Mouse (Mus musculus) heart, embryonic 16.5 days (tissue): ENCODE measurements around the gene Rbm4. TPM values are rescaled to one million over a fixed set of nuclear protein-coding genes. Genes with fewer than 3 reads are reported as not detected.

Experiments used
- ATAC-seq: fragments of 200-750 bp; cut with Nextera tagmentation; replicated peaks from 2 replicates; pipeline ENCODE4 v1.8.0; 2017; ENCODE audit warnings: moderate number of reproducible peaks; ENCODE audit not compliant: insufficient read depth, low FRiP score; ENCODE audit errors: extremely low read depth
- H3K27ac ChIP-seq: fragments of 300-500 bp; sonication (generic); 2 replicates; pipeline ENCODE4 v1.5.1; 2014; ENCODE audit warnings: mild to moderate bottlenecking, low read length, control low read depth, moderate library complexity
- H3K27me3 ChIP-seq: fragments of 300-500 bp; sonication (generic); 2 replicates; pipeline ENCODE4 v1.6.1; 2014; ENCODE audit warnings: low read length, mixed read lengths; ENCODE audit not compliant: control insufficient read depth, insufficient read depth
- H3K36me3 ChIP-seq: fragments of 300-500 bp; sonication (generic); 2 replicates; pipeline ENCODE4 v1.6.1; 2014; ENCODE audit not compliant: control insufficient read depth, insufficient read depth
- H3K4me1 ChIP-seq: fragments of 300-500 bp; sonication (generic); 2 replicates; pipeline ENCODE4 v1.6.1; 2014; ENCODE audit warnings: low read length, mixed read lengths; ENCODE audit not compliant: control insufficient read depth, insufficient read depth
- H3K4me2 ChIP-seq: fragments of 300-500 bp; sonication (generic); 2 replicates; pipeline ENCODE4 v1.6.1; 2014; ENCODE audit warnings: low read depth, mild to moderate bottlenecking, control low read depth, low read length
- H3K4me3 ChIP-seq: fragments of 300-500 bp; sonication (generic); 2 replicates; pipeline ENCODE4 v1.5.1; 2014; ENCODE audit warnings: mild to moderate bottlenecking, control low read depth, low read length
- H3K9ac ChIP-seq: fragments of 300-500 bp; sonication (generic); 2 replicates; pipeline ENCODE4 v1.6.1; 2014; ENCODE audit warnings: low read length, control low read depth
- H3K9me3 ChIP-seq: fragments of 300-500 bp; sonication (generic); replicated peaks from 2 replicates; pipeline ENCODE4 v1.6.1; 2016; ENCODE audit warnings: low read length; ENCODE audit not compliant: control insufficient read depth
- whole genome bisulfite sequencing: fragments of 180-500 bp; shearing (Covaris S2); extraction: QIAGEN DNeasy Blood & Tissue Kit; methylation state at CpG from one replicate; pipeline ENCODE4 v1.1.7; 2014; 5-methylcytosine and 5-hydroxymethylcytosine counted together
- polyA plus RNA-seq: library from polyadenylated mRNA; unstranded; fragments of >200 nt; fragmentation: Nextera tagmentation; extraction: Ambion mirVana; gene quantifications from 2 replicates; pipeline ENCODE4 v1.2.1, GENCODE M21; 2015

Rbm4 gene
- 57.1 and 58.7 TPM in 2 replicates for polyA plus RNA-seq

DNA sequence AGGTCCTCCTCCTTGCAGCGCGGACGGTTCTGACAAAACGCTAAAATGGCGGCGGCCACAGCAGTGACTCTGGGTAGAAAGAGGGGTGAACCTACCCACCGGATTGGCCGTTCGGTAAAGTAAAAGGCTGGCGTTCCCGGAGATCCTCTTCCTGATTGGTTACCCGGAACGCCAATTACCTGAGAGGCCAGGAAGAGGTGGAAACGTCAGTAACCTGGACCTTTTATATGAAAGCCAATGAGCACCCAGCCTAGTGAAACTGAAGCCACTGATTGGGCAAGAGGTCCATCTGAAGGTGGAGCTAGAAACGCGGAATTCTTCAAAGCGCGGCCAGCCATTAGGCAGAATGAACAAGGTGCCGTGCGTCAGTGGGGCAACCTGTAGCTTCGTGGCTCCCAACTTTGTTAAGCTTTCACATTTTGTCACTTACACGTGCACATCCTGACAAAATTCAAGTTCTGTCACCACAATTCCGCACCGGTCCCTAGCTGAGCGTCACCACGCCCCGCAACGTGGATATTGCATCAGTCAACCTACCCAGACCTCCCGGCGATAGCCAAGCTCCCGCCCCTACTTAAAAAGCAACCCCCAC lies at the start of gene Rbm4:
Rbm4 (minus strand) TSS at position 71 of the 592 bp plus-strand sequence.
- Histone ChIP-seq H3K4me2 (peak within 1 kb of the TSS; percentile 91), H3K27me3 (no peaks in the 10 kb centered on the region)

GRCm38 (mm10) chr19:4842611-4843010 lies 48.9 kb upstream of the Rbm4 start:
- Histone ChIP-seq H3K4me3 (no peak overlapping the region), H3K4me2 (no peak overlapping the region), H3K9me3 (no peaks in the 10 kb centered on the region), H3K9ac (no peak overlapping the region), H3K36me3 (no peaks in the 10 kb centered on the region), H3K27ac (no peak overlapping the region), H3K27me3 (peaks cover 12% of the 10 kb centered on the region; the same call in 1 of the 2 replicates), H3K4me1 (peaks cover 10% of the 10 kb centered on the region)
- ATAC-seq = no peak
- 46% methylated on average over 2 of the region's 2 CpGs for WGBS

More for the DNA sequence above, at the start of gene Rbm4:
- H3K4me3 ChIP-seq = peak within 1 kb of the TSS; percentile 90
- H3K9me3 ChIP-seq = no peaks in the 10 kb centered on the region
- H3K4me1 ChIP-seq = peaks cover 34% of the 10 kb centered on the region
- H3K27ac ChIP-seq = peak within 1 kb of the TSS; percentile 89
- H3K36me3 ChIP-seq = peaks cover 28% of the 10 kb centered on the region
- peak; percentile 97 for ATAC-seq
- peak within 1 kb of the TSS; percentile 84 for H3K9ac ChIP-seq
- WGBS = under 1% methylated on average over 31 of the region's 31 CpGs

GRCm38 (mm10) chr19:4840848-4841247 lies 47.1 kb upstream of the Rbm4 start:
- H3K27ac ChIP-seq = no peak overlapping the region
- peaks cover 12% of the 10 kb centered on the region; the same call in 1 of the 2 replicates for H3K27me3 ChIP-seq
- no peaks in the 10 kb centered on the region for H3K36me3 ChIP-seq
- no peak overlapping the region for H3K4me2 ChIP-seq
- no peak for ATAC-seq
- peaks cover 10% of the 10 kb centered on the region for H3K4me1 ChIP-seq
- WGBS = 71% methylated on average over 9 of the region's 9 CpGs
- no peaks in the 10 kb centered on the region for H3K9me3 ChIP-seq
- no peak overlapping the region for H3K4me3 ChIP-seq
- no peak overlapping the region for H3K9ac ChIP-seq

DNA sequence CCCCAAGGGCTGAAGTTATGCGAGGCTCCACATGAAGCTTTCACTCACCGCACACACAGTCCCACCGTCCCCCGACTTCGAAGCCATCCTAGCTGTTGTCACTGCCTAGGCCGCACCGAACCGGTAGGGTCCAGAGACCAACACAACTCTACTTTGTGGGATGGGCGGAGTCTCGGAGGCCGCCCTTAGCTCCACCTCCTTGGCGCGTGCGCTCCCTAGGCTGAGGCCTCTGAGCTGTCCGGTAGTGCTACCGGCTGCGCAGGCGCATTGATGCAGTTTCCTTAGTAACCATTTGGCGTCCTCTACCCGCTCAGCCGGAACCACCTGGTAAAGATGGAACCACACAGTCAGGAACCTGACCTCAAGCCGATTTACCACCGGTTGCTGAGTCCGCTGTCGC lies 45.4 kb upstream of the Rbm4 start, which contains the start of the genes Ccs and Ccdc87:
Ccs (minus strand) TSS at position 184 of the 400 bp plus-strand sequence.
Ccdc87 (plus strand) TSS at position 218 of the 400 bp plus-strand sequence.
- H3K27ac ChIP-seq = no peak within 1 kb of the TSS
- ATAC-seq = peak; percentile 99
- H3K9ac ChIP-seq = peak within 1 kb of the TSS; percentile 81

GRCm38 (mm10) chr19:4838526-4839140 lies 44.9 kb upstream of the Rbm4 start:
- H3K27ac ChIP-seq = no peak overlapping the region
- H3K9me3 ChIP-seq = no peaks in the 10 kb centered on the region
- H3K36me3 ChIP-seq = no peaks in the 10 kb centered on the region
- no peak for ATAC-seq
- peak overlapping the region; percentile 99 for H3K4me2 ChIP-seq
- peak overlapping the region; percentile 81 for H3K9ac ChIP-seq
- H3K4me1 ChIP-seq = peaks cover 10% of the 10 kb centered on the region
- H3K4me3 ChIP-seq = peak overlapping the region; percentile 81
- peaks cover 12% of the 10 kb centered on the region; the same call in 1 of the 2 replicates for H3K27me3 ChIP-seq
- 28% methylated on average over 10 of the region's 10 CpGs for WGBS

More for the DNA sequence above, 45.4 kb upstream of the Rbm4 start, which contains the start of the genes Ccs and Ccdc87:
- peak within 1 kb of the TSS; percentile 81 for H3K4me3 ChIP-seq
- peaks cover 12% of the 10 kb centered on the region; the same call in 1 of the 2 replicates for H3K27me3 ChIP-seq
- no peaks in the 10 kb centered on the region for H3K36me3 ChIP-seq
- H3K4me1 ChIP-seq = peaks cover 10% of the 10 kb centered on the region
- peak within 1 kb of the TSS; percentile 99 for H3K4me2 ChIP-seq
- WGBS = under 1% methylated on average over 25 of the region's 25 CpGs
- H3K9me3 ChIP-seq = no peaks in the 10 kb centered on the region

- Histone ChIP-seq H3K4me3 (no peak overlapping the region), H3K4me1 (peaks cover 10% of the 10 kb centered on the region), H3K27me3 (peaks cover 9% of the 10 kb centered on the region; the same call in 1 of the 2 replicates), H3K9ac (no peak overlapping the region), H3K4me2 (no peak overlapping the region), H3K36me3 (0 out of 2 replicates have a peak, but pooled peaks cover 4% of the 10 kb centered on the region), H3K27ac (no peak overlapping the region), H3K9me3 (no peaks in the 10 kb centered on the region)
- 91% methylated on average over 6 of the region's 6 CpGs for WGBS
- ATAC-seq = no peak
These were observed 43.3 kb upstream of the Rbm4 start for GRCm38 (mm10) chr19:4837049-4837448.

DNA sequence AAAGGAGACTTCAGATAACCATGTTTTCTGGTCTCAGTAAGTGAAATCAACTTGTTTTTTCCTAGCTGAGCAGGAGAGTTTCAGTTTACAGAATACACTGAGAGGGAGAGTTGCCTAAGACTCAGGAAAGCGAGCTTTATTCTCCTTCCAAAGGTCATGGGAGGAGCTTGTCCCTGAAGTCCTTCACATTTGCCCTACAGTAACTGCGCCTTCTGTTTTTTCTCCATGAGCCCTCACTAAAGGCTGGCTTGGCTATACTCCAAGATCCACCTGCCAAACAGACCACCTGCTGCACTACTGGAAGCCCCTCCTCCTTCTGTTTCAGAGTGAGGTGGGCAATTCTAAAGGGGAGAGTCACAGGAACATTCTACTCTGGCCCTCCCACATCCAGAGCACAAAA lies 42.4 kb upstream of the Rbm4 start:
- 67% methylated on average over 2 of the region's 2 CpGs for WGBS
- 0 out of 2 replicates have a peak, but pooled peaks cover 4% of the 10 kb centered on the region for H3K36me3 ChIP-seq
- no peaks in the 10 kb centered on the region for H3K9me3 ChIP-seq
- peaks cover 9% of the 10 kb centered on the region; the same call in 1 of the 2 replicates for H3K27me3 ChIP-seq
- no peak for ATAC-seq
- H3K4me3 ChIP-seq = no peak overlapping the region
- no peak overlapping the region for H3K27ac ChIP-seq
- peaks cover 10% of the 10 kb centered on the region for H3K4me1 ChIP-seq
- H3K9ac ChIP-seq = no peak overlapping the region
- no peak overlapping the region for H3K4me2 ChIP-seq

GRCm38 (mm10) chr19:4833977-4834376 lies 40.3 kb upstream of the Rbm4 start:
- peaks cover 4% of the 10 kb centered on the region; the same call in 1 of the 2 replicates for H3K36me3 ChIP-seq
- no peak overlapping the region for H3K27ac ChIP-seq
- no peak overlapping the region for H3K4me3 ChIP-seq
- 87% methylated on average over 8 of the region's 8 CpGs for WGBS
- H3K9me3 ChIP-seq = no peaks in the 10 kb centered on the region
- H3K27me3 ChIP-seq = no peaks in the 10 kb centered on the region
- H3K9ac ChIP-seq = no peak overlapping the region
- ATAC-seq = no peak
- no peak overlapping the region for H3K4me2 ChIP-seq
- H3K4me1 ChIP-seq = peaks cover 5% of the 10 kb centered on the region

- WGBS = 59% methylated on average over 7 of the region's 7 CpGs
- H3K4me3 ChIP-seq = no peak overlapping the region
- no peaks in the 10 kb centered on the region for H3K27me3 ChIP-seq
- ATAC-seq = no peak
- H3K4me2 ChIP-seq = no peak overlapping the region
- H3K9ac ChIP-seq = no peak overlapping the region
- no peaks in the 10 kb centered on the region for H3K9me3 ChIP-seq
- no peak overlapping the region for H3K27ac ChIP-seq
- peaks cover 10% of the 10 kb centered on the region for H3K36me3 ChIP-seq
- no peaks in the 10 kb centered on the region for H3K4me1 ChIP-seq
These were observed 35.5 kb upstream of the Rbm4 start for GRCm38 (mm10) chr19:4829156-4829555.
